Mouse (Mus musculus) A20 (cell line): ENCODE results near the gene Rab42.
"Not testable (repeated sequence)": the region's sequence is repeated elsewhere in the genome, so short reads cannot be mapped to it uniquely, and the experiment has no call there.

ENCODE experiments used
- DNase-seq: peaks from one replicate; pipeline ENCODE4 v3.0.0-alpha.2; 2011; ENCODE audit warnings: low read depth, low spot score

Rab42 gene

GRCm38 (mm10) chr4:132311801-132312200 lies 8.6 kb upstream of the Rab42 start:
- DNase-seq: no peak

- no peak for DNase-seq
Observed at GRCm38 (mm10) chr4:132311209-132311608, 8.0 kb upstream of the Rab42 start.

DNA sequence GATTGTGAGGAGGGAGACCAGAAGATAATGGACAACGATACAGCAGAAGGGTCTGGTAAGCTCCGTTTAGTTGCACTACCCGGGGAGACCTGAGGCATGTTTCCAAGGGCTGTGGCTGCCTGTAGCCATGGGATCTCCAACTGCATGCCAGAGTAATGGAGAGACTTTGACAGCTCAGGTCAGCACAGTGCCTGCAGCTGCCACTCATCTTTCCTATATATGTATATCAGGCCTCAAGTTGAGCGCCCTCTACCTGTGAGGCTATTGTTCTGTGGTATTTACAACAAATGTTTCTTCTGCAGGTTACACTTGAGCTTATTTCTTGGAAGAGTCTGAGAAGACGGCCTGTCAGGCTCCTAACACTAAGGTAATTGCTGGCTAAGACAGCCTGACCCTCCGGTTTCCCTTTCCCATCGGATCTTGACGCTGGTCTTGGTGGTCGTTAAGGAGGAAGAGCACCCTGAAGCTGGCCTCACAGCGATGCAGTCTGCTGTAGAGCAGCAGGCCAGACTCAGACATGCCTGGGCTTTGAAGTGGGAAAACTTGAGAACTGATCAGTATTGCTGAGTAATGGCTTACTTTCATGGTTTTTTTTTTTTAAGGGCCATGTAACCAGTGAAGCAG lies 6.8 kb upstream of the Rab42 start:
- DNase-seq: peak; percentile 69

DNA sequence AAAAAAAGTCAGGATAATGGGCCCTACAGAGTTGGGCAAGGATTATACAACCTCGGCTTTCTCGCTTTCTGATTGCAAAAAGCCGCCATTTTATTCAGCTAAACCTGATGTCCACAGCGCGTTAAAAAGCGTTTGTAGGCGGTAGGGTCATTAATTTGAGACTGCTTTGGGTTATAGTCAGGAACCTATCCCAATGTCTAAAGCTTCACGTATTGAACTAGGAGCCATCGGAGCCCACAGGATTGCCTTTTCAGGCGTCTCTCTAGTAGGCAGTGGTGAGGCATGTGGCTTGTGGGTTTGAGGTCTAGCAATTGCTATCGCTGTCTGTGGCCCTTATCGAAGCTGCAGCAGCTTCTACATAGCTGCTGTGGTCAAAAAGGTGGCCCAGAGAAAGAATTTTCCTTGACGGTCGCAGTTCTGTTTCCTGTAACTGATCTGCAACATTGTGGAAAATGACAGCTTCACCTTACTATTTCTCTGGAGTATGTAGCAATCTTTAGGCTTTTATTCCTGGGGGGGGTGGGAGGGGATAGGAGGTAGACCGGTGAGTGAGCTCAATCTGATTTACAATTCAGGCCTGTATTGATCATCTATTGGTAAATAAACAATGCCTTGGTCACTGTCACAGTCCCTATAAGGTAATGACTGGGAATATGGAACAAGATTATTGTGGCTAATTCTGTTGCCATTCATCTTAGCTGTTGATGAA lies 6.1 kb upstream of the Rab42 start:
- no peak for DNase-seq

- peak; percentile 86 for DNase-seq
Observed at GRCm38 (mm10) chr4:132308437-132309139, 5.4 kb upstream of the Rab42 start.

GRCm38 (mm10) chr4:132306004-132306403 lies 2.8 kb upstream of the Rab42 start:
- no peak for DNase-seq

GRCm38 (mm10) chr4:132305276-132305675 lies 2.1 kb upstream of the Rab42 start:
- DNase-seq: no peak

GRCm38 (mm10) chr4:132303484-132303883 lies 299 bp upstream of the Rab42 start:
- DNase-seq: not testable (repeated sequence)

GRCm38 (mm10) chr4:132301965-132302938 lies 933 bp downstream of the Rab42 start:
- DNase-seq: no peak

DNA sequence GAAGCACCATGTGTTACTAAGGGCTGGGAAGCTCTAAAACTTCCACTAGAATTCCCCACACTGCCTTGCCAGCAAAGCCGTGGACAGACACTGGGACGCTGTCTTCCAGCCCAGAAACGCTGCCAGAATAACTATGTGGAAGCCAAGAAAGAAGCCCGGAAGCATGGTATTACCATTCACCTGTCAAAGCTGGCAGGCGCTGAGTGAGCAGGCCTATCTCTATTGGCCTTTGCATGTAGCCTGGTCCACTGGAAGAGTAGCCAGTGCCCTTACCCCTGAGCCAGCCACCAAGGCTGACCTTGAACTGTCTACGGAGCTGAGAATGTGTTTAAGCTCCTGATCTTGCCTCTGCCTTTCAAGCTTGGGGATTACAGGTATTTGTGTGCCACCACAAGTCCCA lies 1.7 kb downstream of the Rab42 start:
- DNase-seq: no peak

- DNase-seq: no peak
Observed at GRCm38 (mm10) chr4:132299849-132300248, 3.3 kb downstream of the Rab42 start.

DNA sequence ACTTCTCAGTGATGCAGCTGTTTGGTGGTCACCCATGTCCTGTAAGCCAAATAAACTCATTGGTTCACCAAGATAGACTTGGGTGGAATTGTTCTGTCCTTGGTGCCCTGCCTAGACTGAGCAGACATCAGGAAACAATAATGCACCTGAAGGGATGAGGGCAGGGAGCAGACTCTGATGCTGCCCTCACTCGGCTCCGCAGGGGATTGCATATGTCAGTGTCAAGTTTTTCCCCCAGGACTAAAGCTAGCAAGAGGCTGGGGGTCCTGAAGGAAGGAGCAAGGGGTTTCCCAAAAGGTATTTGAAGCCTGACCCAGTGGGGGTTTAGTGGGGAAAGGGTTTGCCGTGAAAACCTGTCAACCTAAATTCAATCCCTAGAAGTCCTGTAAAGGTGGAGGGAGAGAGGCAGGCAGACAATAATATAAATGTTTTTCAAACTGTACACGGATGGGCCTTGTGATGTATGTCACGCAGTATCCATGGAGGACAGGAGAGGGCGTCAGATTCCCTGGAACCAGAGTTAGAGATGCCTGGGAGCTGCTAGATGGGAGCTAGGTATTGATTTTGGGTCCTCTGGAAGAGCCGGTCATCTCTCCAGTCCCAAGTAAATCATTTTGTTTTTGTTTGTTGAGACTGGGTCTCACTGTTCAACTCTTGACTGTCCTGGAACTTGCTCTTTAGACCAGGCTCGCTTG lies 7.3 kb downstream of the Rab42 start:
- no peak for DNase-seq

- DNase-seq: no peak
Observed at GRCm38 (mm10) chr4:132293682-132294240, 9.4 kb downstream of the Rab42 start.

DNA sequence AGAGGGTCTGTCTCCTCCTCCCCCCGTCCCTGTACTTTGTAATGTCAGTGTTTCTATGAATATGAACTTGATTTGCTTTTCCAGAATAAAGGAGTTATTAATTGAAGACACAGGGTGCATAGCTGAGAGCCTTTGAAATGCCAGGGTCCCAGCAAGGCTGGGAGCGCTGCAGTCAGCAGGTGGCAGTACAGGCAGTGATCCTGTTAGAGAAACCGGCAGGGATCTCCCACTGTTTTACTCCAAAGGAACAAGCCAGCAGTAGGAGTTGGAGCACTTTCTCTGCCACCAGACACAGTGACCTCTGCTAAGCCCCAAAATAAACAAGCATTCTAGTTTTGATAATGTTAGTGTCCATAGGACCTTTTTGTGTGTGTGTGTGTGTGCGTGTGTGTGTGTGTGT lies 10.2 kb downstream of the Rab42 start:
- DNase-seq: no peak

- no peak for DNase-seq
Observed at GRCm38 (mm10) chr4:132291624-132292335, 11.4 kb downstream of the Rab42 start.

- DNase-seq: no peak
Observed at GRCm38 (mm10) chr4:132291056-132291455, 12.1 kb downstream of the Rab42 start.

DNA sequence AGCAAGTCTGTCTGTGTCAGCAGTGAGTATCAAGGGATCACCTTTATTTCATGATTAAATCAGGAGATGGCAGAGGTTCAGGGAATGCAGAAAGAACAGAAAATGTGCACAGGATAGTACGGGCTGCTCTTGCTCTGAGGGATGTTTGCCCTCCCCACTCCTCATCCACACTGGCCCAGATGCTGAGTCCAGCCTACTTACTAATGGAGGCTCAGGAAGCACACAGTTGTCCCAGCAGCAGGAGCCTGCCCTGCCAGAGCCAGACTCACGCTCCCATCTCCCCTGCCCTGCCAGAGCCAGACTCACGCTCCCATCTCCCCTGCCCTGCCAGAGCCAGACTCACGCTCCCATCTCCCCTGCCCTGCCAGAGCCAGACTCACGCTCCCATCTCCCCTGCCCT lies 14.3 kb downstream of the Rab42 start:
- DNase-seq: not testable (repeated sequence)

DNA sequence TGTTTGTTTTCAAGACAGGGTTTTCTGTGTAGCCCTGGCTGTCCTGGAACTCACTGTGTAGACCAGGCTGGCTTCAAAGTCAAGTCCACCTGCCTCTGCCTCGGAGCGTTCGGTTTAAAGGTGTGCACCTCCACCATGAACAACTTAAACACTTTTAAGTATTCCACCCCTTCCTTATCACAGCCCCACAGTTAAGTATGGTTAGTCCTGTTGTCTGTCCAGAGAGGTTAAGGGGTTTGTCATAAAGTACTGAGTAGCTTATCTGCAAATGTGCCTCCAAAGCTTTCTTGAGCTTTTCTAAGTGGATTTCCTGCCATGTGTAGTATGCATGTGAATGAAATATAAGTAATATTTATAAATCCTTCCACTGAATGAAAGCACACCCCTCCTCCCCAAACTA lies 27.2 kb downstream of the Rab42 start:
- DNase-seq: no peak

GRCm38 (mm10) chr4:132274156-132274862 lies 28.9 kb downstream of the Rab42 start, which contains the start of gene Taf12:
Gene Taf12 (plus strand): TSS chr4:132274375.
- DNase-seq: peak; percentile 98
